Mouse (Mus musculus) G1E (cell line): ENCODE measurements around the gene Rfc3. TPM values are rescaled to one million over a fixed set of nuclear protein-coding genes. Genes with fewer than 3 reads are reported as not detected.
"Not testable (repeated sequence)": the region's sequence is repeated elsewhere in the genome, so short reads cannot be mapped to it uniquely, and the experiment has no call there.

Source experiments
- ATAC-seq: 2 replicates; pipeline ENCODE4 v1.8.0; 2016; ENCODE audit warnings: mild to moderate bottlenecking; ENCODE audit not compliant: insufficient number of reproducible peaks, poor library complexity, low FRiP score, severe bottlenecking; ENCODE audit errors: extremely low read depth
- DNase-seq: peaks from one replicate; pipeline ENCODE4 v3.0.0; 2012; ENCODE audit warnings: low spot score
- H3K27me3 ChIP-seq: 2 replicates; pipeline ENCODE4 v1.6.1; 2012; ENCODE audit warnings: mild to moderate bottlenecking, low read length, inconsistent platforms; ENCODE audit not compliant: insufficient read depth
- H3K36me3 ChIP-seq: replicated peaks from 2 replicates; pipeline ENCODE3; 2012; ENCODE audit warnings: mild to moderate bottlenecking, inconsistent platforms
- H3K4me1 ChIP-seq: 2 replicates; pipeline ENCODE4 v1.6.1; 2012; ENCODE audit warnings: low read depth, low read length, inconsistent platforms, mixed read lengths; ENCODE audit not compliant: insufficient read depth
- H3K4me3 ChIP-seq: 2 replicates; pipeline ENCODE4 v1.5.1; 2012; ENCODE audit warnings: low read depth, mild to moderate bottlenecking, inconsistent platforms, low read length, moderate library complexity, mixed read lengths
- H3K9me3 ChIP-seq: replicated peaks from 2 replicates; pipeline ENCODE4 v1.6.1; 2012; ENCODE audit warnings: inconsistent platforms
- CTCF ChIP-seq: IDR thresholded peaks from 2 replicates; pipeline ENCODE4 v1.5.1; 2012; ENCODE audit warnings: low read depth, low read length, inconsistent platforms, mixed read lengths
- GATA1 ChIP-seq: IDR thresholded peaks from 2 replicates; pipeline ENCODE4 v1.6.1; 2012; ENCODE audit warnings: borderline replicate concordance, low read length, inconsistent platforms, mixed read lengths
- GATA2 ChIP-seq: IDR thresholded peaks from 2 replicates; pipeline ENCODE4 v1.6.1; 2012; ENCODE audit warnings: low read depth, low read length, inconsistent platforms, borderline replicate concordance
- POLR2AphosphoS5 ChIP-seq: IDR thresholded peaks from 2 replicates; pipeline ENCODE4 v1.6.1; 2012; ENCODE audit warnings: low read depth, low read length, inconsistent platforms; ENCODE audit not compliant: insufficient replicate concordance
- TAL1 ChIP-seq: conservative IDR thresholded peaks from 2 replicates; pipeline ENCODE4 v1.6.1; 2012; ENCODE audit warnings: low read depth, low read length, inconsistent platforms, mixed read lengths
- polyA plus RNA-seq: library from polyadenylated mRNA; stranded (reverse); fragments of >175 nt; gene quantifications from 2 replicates; pipeline ENCODE4 v1.2.3, GENCODE M21; 2012
- total RNA-seq, 2 experiments: library from RNA; stranded (forward) in 1 of 2; stranded (reverse) in 1 of 2; fragments of 200-1000 nt in 1 of 2; fragments of >200 nt in 1 of 2; fragmentation: Nextera tagmentation in 1 of 2; gene quantifications; 2 replicates each; pipeline ENCODE4 v1.2.3; 2014 to 2017

The Rfc3 gene
- total RNA-seq (2014; fragmentation: Nextera tagmentation) (38.3 and 65.0 TPM in 2 replicates), total RNA-seq (2017) (97.0 and 97.9 TPM in 2 replicates), polyA plus RNA-seq (20.6 and 28.3 TPM in 2 replicates)

GRCm38 (mm10) chr5:151650700-151651410 is at the start of gene Rfc3:
TSS of gene Rfc3 (minus strand) at chr5:151651242.
- peak; percentile 97 for ATAC-seq
- Histone ChIP-seq H3K9me3 (no peaks in the 10 kb centered on the region), H3K27me3 (no peaks in the 10 kb centered on the region), H3K36me3 (peaks cover 36% of the 10 kb centered on the region), H3K4me1 (peaks cover 28% of the 10 kb centered on the region), H3K4me3 (peak within 1 kb of the TSS; percentile 85)
- DNase-seq, result peak; percentile 81
- TF ChIP-seq GATA2 (no peak), CTCF (peak; percentile 49), GATA1 (no peak), TAL1 (no peak), POLR2AphosphoS5 (no peak)

GRCm38 (mm10) chr5:151693636-151694035 is 42.6 kb upstream of the Rfc3 start:
- H3K27me3 ChIP-seq, DNase-seq, H3K4me1 ChIP-seq, H3K4me3 ChIP-seq, ATAC-seq, H3K9me3 ChIP-seq, H3K36me3 ChIP-seq: not testable (repeated sequence)

GRCm38 (mm10) chr5:151686606-151687525 is 35.8 kb upstream of the Rfc3 start:
- ATAC-seq, result peak; percentile 94
- H3K4me3 ChIP-seq, result no peak overlapping the region; the same call in 1 of the 2 replicates
- H3K9me3 ChIP-seq, result no peaks in the 10 kb centered on the region
- no peaks in the 10 kb centered on the region for H3K36me3 ChIP-seq
- TF ChIP-seq CTCF (peak; percentile 46), TAL1 (no peak)
- no peaks in the 10 kb centered on the region for H3K27me3 ChIP-seq
- H3K4me1 ChIP-seq, result peaks cover 4% of the 10 kb centered on the region; the same call in 1 of the 2 replicates
- DNase-seq, result peak; percentile 49

- H3K9me3 ChIP-seq, result no peaks in the 10 kb centered on the region
- no peaks in the 10 kb centered on the region; the same call in 1 of the 2 replicates for H3K27me3 ChIP-seq
- no peak overlapping the region for H3K4me3 ChIP-seq
- no peaks in the 10 kb centered on the region for H3K36me3 ChIP-seq
- TF ChIP-seq TAL1, result no peak
- TF ChIP-seq POLR2AphosphoS5, result no peak
- no peak for TF ChIP-seq GATA1
- no peak for TF ChIP-seq CTCF
- TF ChIP-seq GATA2, result no peak
- DNase-seq (no peak), ATAC-seq (no peak)
- no peaks in the 10 kb centered on the region for H3K4me1 ChIP-seq
Measured at GRCm38 (mm10) chr5:151662207-151662606, 11.2 kb upstream of the Rfc3 start.

GRCm38 (mm10) chr5:151651411-151651784 is 356 bp upstream of the Rfc3 start:
- ATAC-seq (no peak), DNase-seq (no peak)
- Histone ChIP-seq H3K9me3 (no peaks in the 10 kb centered on the region), H3K36me3 (peaks cover 30% of the 10 kb centered on the region), H3K4me3 (peak overlapping the region; percentile 85; the same call in 1 of the 2 replicates), H3K4me1 (peaks cover 25% of the 10 kb centered on the region), H3K27me3 (no peaks in the 10 kb centered on the region)
- TF ChIP-seq GATA2 (no peak), GATA1 (no peak), CTCF (no peak), TAL1 (no peak), POLR2AphosphoS5 (no peak)

GRCm38 (mm10) chr5:151644845-151645244 is 6.2 kb downstream of the Rfc3 start:
- Histone ChIP-seq H3K4me1 (peaks cover 20% of the 10 kb centered on the region), H3K9me3 (no peaks in the 10 kb centered on the region), H3K4me3 (no peak overlapping the region), H3K27me3 (no peaks in the 10 kb centered on the region), H3K36me3 (peaks cover 83% of the 10 kb centered on the region)
- DNase-seq (no peak), ATAC-seq (peak; percentile 52)
- TF ChIP-seq POLR2AphosphoS5 (no peak), CTCF (peak; percentile 93)
